9 mouse cellular contexts compared by ENCODE assay signal in the genomic region with DNA sequence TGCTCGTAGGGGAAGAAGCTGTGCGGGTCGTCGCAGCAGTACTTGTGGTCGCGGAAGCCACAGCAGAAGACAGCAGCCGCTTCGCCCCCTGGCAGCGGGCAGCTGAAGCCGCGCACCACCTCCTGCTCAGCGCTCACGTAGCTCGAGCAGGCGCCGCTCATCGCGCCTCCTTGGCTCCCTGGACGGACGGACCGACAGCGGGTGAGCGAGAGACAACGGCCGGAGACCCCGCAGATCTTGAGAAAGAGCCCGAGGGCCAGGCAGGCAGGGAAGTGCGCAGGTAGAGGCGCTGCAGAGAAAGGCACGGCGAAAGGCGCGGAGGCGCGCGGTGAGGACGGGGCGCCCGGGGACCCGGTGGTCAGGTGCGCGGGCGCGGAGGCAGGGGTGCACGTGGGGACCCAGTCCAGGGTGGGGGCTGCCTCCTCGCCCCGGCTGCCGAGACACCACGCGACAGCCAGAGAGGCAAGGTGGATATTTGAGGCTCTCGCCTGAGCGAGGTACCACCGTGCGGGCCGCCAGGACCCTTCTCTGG. TPM values are rescaled to one million over a fixed set of nuclear protein-coding genes. Genes with fewer than 3 reads are reported as not detected.
DNase-seq lines count a peak whose midpoint lies in the region; ATAC-seq and TF ChIP-seq lines count a peak whose summit lies in the region.
"Had no signal": no experiment of that assay in that cellular context is flagged by ENCODE, and none has a peak within 500 bp of the region (broad histone marks: within the 10 kb centered on the region; RNA-seq: fewer than 3 reads in every experiment).

Shisal2a (minus strand) TSS at position 167 of the 532 bp plus-strand sequence.

- no peaks in the 10 kb centered on the region for H3K9me3 ChIP-seq in erythroblast, embryonic 14.5 days (ENCODE audit: control insufficient read depth, low read length)
- H3K9me3 ChIP-seq in ES-Bruce4 (replicated peaks; ENCODE audit: control insufficient read depth, insufficient read depth, low read length, poor library complexity, severe bottlenecking), result no peaks in the 10 kb centered on the region
- H3K9me3 ChIP-seq in forebrain, embryonic 14.5 days (replicated peaks; ENCODE audit: control insufficient read depth, low read length), result no peaks in the 10 kb centered on the region
- no peaks in the 10 kb centered on the region for H3K9me3 ChIP-seq in limb, embryonic 13.5 days
- H3K9me3 ChIP-seq in neural tube, embryonic 14.5 days (ENCODE audit: control insufficient read depth, low read length), result no peaks in the 10 kb centered on the region

- no peak for ATAC-seq in erythroblast, adult 5-6 weeks (replicated peaks; ENCODE audit: low FRiP score, poor library complexity, severe bottlenecking)
- peak; percentile 30 for ATAC-seq in forebrain, embryonic 14.5 days
- no peak for ATAC-seq in limb, embryonic 13.5 days (ENCODE audit: low FRiP score, low read depth)
- peak; percentile 64; the same call in 1 of the 2 replicates for ATAC-seq in neural tube, embryonic 14.5 days (ENCODE audit: low read depth)

- H3K4me2 ChIP-seq in forebrain, embryonic 14.5 days (ENCODE audit: low read length), result peak within 1 kb of the TSS; percentile 75
- H3K4me2 ChIP-seq in limb, embryonic 13.5 days (replicated peaks), result peak within 1 kb of the TSS; percentile 91
- H3K4me2 ChIP-seq in neural tube, embryonic 14.5 days (ENCODE audit: low read depth, low read length), result peak within 1 kb of the TSS; percentile 74

- H3K27ac ChIP-seq in ES-Bruce4 (ENCODE audit: insufficient read depth, low read length), result no peak within 1 kb of the TSS
- H3K27ac ChIP-seq in forebrain, embryonic 14.5 days (ENCODE audit: low read depth, low read length), result no peak within 1 kb of the TSS
- no peak within 1 kb of the TSS for H3K27ac ChIP-seq in limb, embryonic 13.5 days
- H3K27ac ChIP-seq in neural tube, embryonic 14.5 days (ENCODE audit: low read depth, low read length), result peak within 1 kb of the TSS; percentile 28; the same call in 1 of the 2 replicates

- peak within 1 kb of the TSS; percentile 45 for H3K9ac ChIP-seq in ES-Bruce4 (ENCODE audit: low read depth, poor library complexity, severe bottlenecking)
- H3K9ac ChIP-seq in forebrain, embryonic 14.5 days (ENCODE audit: low read length), result peak within 1 kb of the TSS; percentile 69
- H3K9ac ChIP-seq in limb, embryonic 13.5 days, result peak within 1 kb of the TSS; percentile 75
- H3K9ac ChIP-seq in neural tube, embryonic 14.5 days (replicated peaks; ENCODE audit: low read depth, low read length), result peak within 1 kb of the TSS; percentile 72

- peaks cover 3% of the 10 kb centered on the region for H3K4me1 ChIP-seq in erythroblast, embryonic 14.5 days (ENCODE audit: control insufficient read depth)
- peaks cover 13% of the 10 kb centered on the region for H3K4me1 ChIP-seq in ES-Bruce4 (ENCODE audit: control insufficient read depth, insufficient read depth, low read length)
- peaks cover 4% of the 10 kb centered on the region; the same call in 1 of the 2 replicates for H3K4me1 ChIP-seq in forebrain, embryonic 14.5 days (ENCODE audit: control insufficient read depth, insufficient read depth, low read length)
- H3K4me1 ChIP-seq in limb, embryonic 13.5 days, result peaks cover 17% of the 10 kb centered on the region
- peaks cover 8% of the 10 kb centered on the region; the same call in 1 of the 2 replicates for H3K4me1 ChIP-seq in neural tube, embryonic 14.5 days (ENCODE audit: control insufficient read depth, insufficient read depth, low read length)

- no peak for DNase-seq in forebrain, embryonic 14.5 days (ENCODE audit: low spot score)
- DNase-seq in cerebellum, adult 9-10 months, result no peak
- no peak for DNase-seq in urinary bladder, postnatal 10 days (ENCODE audit: low spot score)

- no peaks in the 10 kb centered on the region for H3K36me3 ChIP-seq in erythroblast, embryonic 14.5 days (ENCODE audit: control insufficient read depth)
- no peaks in the 10 kb centered on the region for H3K36me3 ChIP-seq in ES-Bruce4 (ENCODE audit: control insufficient read depth, insufficient read depth, low read length, poor library complexity, severe bottlenecking)
- no peaks in the 10 kb centered on the region for H3K36me3 ChIP-seq in forebrain, embryonic 14.5 days (ENCODE audit: control insufficient read depth, insufficient read depth, low read length)
- no peaks in the 10 kb centered on the region for H3K36me3 ChIP-seq in limb, embryonic 13.5 days
- H3K36me3 ChIP-seq in neural tube, embryonic 14.5 days (ENCODE audit: control insufficient read depth, insufficient read depth, low read length), result no peaks in the 10 kb centered on the region

- TF ChIP-seq CTCF in ES-Bruce4 (IDR thresholded peaks at IDR 0.05; ENCODE audit: low read depth, low read length), result no peak

- no peak for TF ChIP-seq POLR2A in ES-Bruce4 (IDR thresholded peaks at IDR 0.05; ENCODE audit: insufficient read depth, low read length)

- peaks cover 84% of the 10 kb centered on the region for H3K27me3 ChIP-seq in erythroblast, embryonic 14.5 days (ENCODE audit: control insufficient read depth)
- no peaks in the 10 kb centered on the region for H3K27me3 ChIP-seq in ES-Bruce4 (ENCODE audit: control insufficient read depth, insufficient read depth, low read length, poor library complexity, severe bottlenecking)
- peaks cover 22% of the 10 kb centered on the region for H3K27me3 ChIP-seq in forebrain, embryonic 14.5 days (replicated peaks; ENCODE audit: control insufficient read depth, insufficient read depth, low read length)
- peaks cover 14% of the 10 kb centered on the region for H3K27me3 ChIP-seq in limb, embryonic 13.5 days
- H3K27me3 ChIP-seq in neural tube, embryonic 14.5 days (ENCODE audit: control insufficient read depth, insufficient read depth, low read length), result peaks cover 7% of the 10 kb centered on the region
- H3K27me3 ChIP-seq: CH12.LX had no signal

- TF ChIP-seq EP300 in ES-Bruce4 (IDR thresholded peaks at IDR 0.05; ENCODE audit: insufficient read depth, low read depth, low read length), result no peak

- H3K4me3 ChIP-seq in erythroblast, embryonic 14.5 days (replicated peaks), result peak within 1 kb of the TSS; percentile 12
- H3K4me3 ChIP-seq in ES-Bruce4 (ENCODE audit: low read depth, low read length), result peak within 1 kb of the TSS; percentile 64
- peak within 1 kb of the TSS; percentile 45 for H3K4me3 ChIP-seq in forebrain, embryonic 14.5 days (ENCODE audit: low read depth, low read length)
- peak within 1 kb of the TSS; percentile 58 for H3K4me3 ChIP-seq in limb, embryonic 13.5 days
- H3K4me3 ChIP-seq in neural tube, embryonic 14.5 days (ENCODE audit: low read depth, low read length), result peak within 1 kb of the TSS; percentile 42

- WGBS in forebrain, embryonic 14.5 days, result 1% methylated on average over 55 of the region's 55 CpGs
- WGBS in limb, embryonic 13.5 days, result 3% methylated on average over 54 of the region's 55 CpGs
- WGBS in neural tube, embryonic 14.5 days, result 2% methylated on average over 53 of the region's 55 CpGs

RNA-seq across cellular contexts. Expression of gene Shisal2a, which starts in this region (rescaled TPM):
- polyA plus RNA-seq in erythroblast, embryonic 14.5 days (2012), result not detected in 2 replicates
- total RNA-seq in erythroblast, adult 5-6 weeks (2015; ENCODE audit: low replicate concordance), result not detected in 2 replicates
- total RNA-seq in erythroblast, adult 5-6 weeks (2017; ENCODE audit: low replicate concordance), result not detected in 2 replicates
- 1.2 and 1.4 TPM in 2 replicates for polyA plus RNA-seq in ES-Bruce4 (2011; ENCODE audit: insufficient read depth, insufficient read length, low read depth, missing spikeins)
- 2.7 and 3.6 TPM in 2 replicates for polyA plus RNA-seq in forebrain, embryonic 14.5 days (2014; fragmentation: Nextera tagmentation; extraction: Ambion mirVana)
- polyA plus RNA-seq in limb, embryonic 13.5 days (2015; fragmentation: Nextera tagmentation; extraction: Ambion mirVana), result 7.0 and 7.4 TPM in 2 replicates
- 6.0 and 7.7 TPM in 2 replicates for polyA plus RNA-seq in neural tube, embryonic 14.5 days (2014; fragmentation: Nextera tagmentation; extraction: Ambion mirVana)
- total RNA-seq: CH12.LX had no signal

Comparison
In these comparisons a context has a peak if more than half of its experiments do, and no peak if none do; other contexts are left out.
1. H3K4me3 ChIP-seq: peak in every context shown above with its lines; median percentile 64 in ES-Bruce4; 58 in limb, embryonic 13.5 days; 45 in forebrain, embryonic 14.5 days; 42 in neural tube, embryonic 14.5 days; 12 in erythroblast, embryonic 14.5 days.
2. ATAC-seq: peak in forebrain, embryonic 14.5 days (single experiment) and neural tube, embryonic 14.5 days (single experiment); none in erythroblast, adult 5-6 weeks (single experiment) and limb, embryonic 13.5 days (single experiment).
3. Peak in every context shown above with its lines, with median percentiles within 50 percentile points of each other: H3K9ac ChIP-seq and H3K4me2 ChIP-seq.